Mouse (Mus musculus): ENCODE results near the gene Fbxo8.

DNA sequence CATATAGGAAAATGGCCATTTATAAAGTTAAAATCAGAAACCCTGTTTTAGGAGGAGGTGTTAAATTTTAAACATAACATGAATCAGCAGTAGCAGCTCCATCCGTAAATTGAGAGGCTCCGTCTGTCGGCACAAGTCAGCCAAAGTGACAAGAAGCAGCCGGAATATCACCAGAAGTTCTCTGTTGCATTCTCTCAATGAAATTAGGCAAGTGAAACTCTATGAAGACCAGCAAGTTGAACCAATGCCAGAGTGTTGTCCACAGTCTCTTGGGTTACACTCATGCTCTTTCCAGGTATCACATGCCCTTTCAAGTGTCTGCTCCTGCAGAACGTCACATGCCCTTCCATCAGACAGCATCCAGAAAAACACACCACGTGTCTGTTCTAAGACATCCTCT lies 60.8 kb downstream of the Fbxo8 start:
- TF ChIP-seq CTCF (IDR thresholded peaks at IDR 0.05; ENCODE audit: low read depth, low read length) (no peak), GATA1 (IDR thresholded peaks at IDR 0.05; ENCODE audit: borderline replicate concordance, low read length) (no peak), GATA2 (IDR thresholded peaks at IDR 0.05; ENCODE audit: borderline replicate concordance, low read depth, low read length) (no peak)

Data from G1E (cell line).